Mouse (Mus musculus): ENCODE measurements at regions not wholly inside any gene's neighbourhood (a gene's known extent, or its start where the extent isn't known, plus 50 kb on each side); places are given as distances from the start of the nearest gene placed in this dataset.
"Not testable (repeated sequence)": the region's sequence is repeated elsewhere in the genome, so short reads cannot be mapped to it uniquely, and the experiment has no call there.

GRCm38 (mm10) chr4:6600766-6601367, 1638.0 kb downstream of the Car8 start:
- DNase-seq: no peak

GRCm38 (mm10) chr4:6596321-6596720, 1642.5 kb downstream of the Car8 start:
- no peak for DNase-seq

- not testable (repeated sequence) for DNase-seq
These were observed 1646.0 kb downstream of the Car8 start for GRCm38 (mm10) chr4:6592890-6593289.

- DNase-seq: peak; percentile 24
These were observed 1677.1 kb downstream of the Car8 start for GRCm38 (mm10) chr4:6561604-6562357.

GRCm38 (mm10) chr4:6539626-6540025, 1699.2 kb downstream of the Car8 start:
- DNase-seq: no peak

GRCm38 (mm10) chr4:6532441-6532840, 1706.4 kb downstream of the Car8 start:
- DNase-seq: no peak

GRCm38 (mm10) chr4:6517626-6518025, 1721.2 kb downstream of the Car8 start:
- DNase-seq: no peak

GRCm38 (mm10) chr4:6514823-6515222, 1721.7 kb upstream of the Impad1 start:
- DNase-seq: no peak

- DNase-seq: no peak
These were observed 1720.5 kb upstream of the Impad1 start for GRCm38 (mm10) chr4:6513635-6514034.

- DNase-seq: peak; percentile 74
These were observed 1719.7 kb upstream of the Impad1 start for GRCm38 (mm10) chr4:6512749-6513364.

- no peak for DNase-seq
These were observed 1714.9 kb upstream of the Impad1 start for GRCm38 (mm10) chr4:6508091-6508490.
